Mouse (Mus musculus) frontal cortex, adult (tissue): Measurements from ENCODE around the gene Cpped1.

Source experiments
- ATAC-seq: cut with Nextera tagmentation; 2 replicates; pipeline ENCODE4 v1.9.2; 2017; ENCODE audit warnings: mild to moderate bottlenecking, moderate library complexity, mixed read lengths; ENCODE audit not compliant: low TSS enrichment

The Cpped1 gene

GRCm38 (mm10) chr16:11909035-11909591 is at the start of gene Cpped1:
Gene Cpped1 (minus strand): TSS chr16:11909445.
- ATAC-seq, result peak; percentile 96

- no peak for ATAC-seq
Measured at GRCm38 (mm10) chr16:11940477-11940876, 31.2 kb upstream of the Cpped1 start.

GRCm38 (mm10) chr16:11910801-11911200 is 1.6 kb upstream of the Cpped1 start:
- ATAC-seq, result no peak

GRCm38 (mm10) chr16:11909817-11910216 is 572 bp upstream of the Cpped1 start:
- ATAC-seq, result no peak

- peak; percentile 69 for ATAC-seq
Measured at GRCm38 (mm10) chr16:11908461-11909014, 707 bp downstream of the Cpped1 start.

- ATAC-seq, result no peak
Measured at GRCm38 (mm10) chr16:11907816-11908215, 1.4 kb downstream of the Cpped1 start.

- no peak for ATAC-seq
Measured at GRCm38 (mm10) chr16:11906906-11907305, 2.3 kb downstream of the Cpped1 start.

GRCm38 (mm10) chr16:11905216-11905615 is 4.0 kb downstream of the Cpped1 start:
- no peak for ATAC-seq

- ATAC-seq, result no peak
Measured at GRCm38 (mm10) chr16:11902007-11902406, 7.2 kb downstream of the Cpped1 start.

GRCm38 (mm10) chr16:11900341-11900740 is 8.9 kb downstream of the Cpped1 start:
- no peak for ATAC-seq

- ATAC-seq, result no peak
Measured at GRCm38 (mm10) chr16:11896411-11896810, 12.8 kb downstream of the Cpped1 start.

GRCm38 (mm10) chr16:11894877-11895276 is 14.4 kb downstream of the Cpped1 start:
- ATAC-seq, result peak; percentile 70

- ATAC-seq, result no peak
Measured at GRCm38 (mm10) chr16:11890186-11890585, 19.1 kb downstream of the Cpped1 start.

GRCm38 (mm10) chr16:11889741-11890140 is 19.5 kb downstream of the Cpped1 start:
- ATAC-seq, result no peak

- ATAC-seq, result peak; percentile 41; the same call in 1 of the 2 replicates
Measured at GRCm38 (mm10) chr16:11881795-11882194, 27.4 kb downstream of the Cpped1 start.

- no peak for ATAC-seq
Measured at GRCm38 (mm10) chr16:11880461-11880860, 28.8 kb downstream of the Cpped1 start.

GRCm38 (mm10) chr16:11879196-11879595 is 30.0 kb downstream of the Cpped1 start:
- ATAC-seq, result no peak

GRCm38 (mm10) chr16:11875227-11875626 is 34.0 kb downstream of the Cpped1 start:
- no peak for ATAC-seq

- no peak for ATAC-seq
Measured at GRCm38 (mm10) chr16:11873292-11873691, 36.0 kb downstream of the Cpped1 start.

- no peak for ATAC-seq
Measured at GRCm38 (mm10) chr16:11868486-11868885, 40.8 kb downstream of the Cpped1 start.

GRCm38 (mm10) chr16:11852716-11853605 is 56.3 kb downstream of the Cpped1 start:
- ATAC-seq, result peak; percentile 44

- no peak for ATAC-seq
Measured at GRCm38 (mm10) chr16:11848990-11849658, 60.1 kb downstream of the Cpped1 start.
